Comparison of ENCODE assay signal across 1 mouse cellular context in the genomic region with DNA sequence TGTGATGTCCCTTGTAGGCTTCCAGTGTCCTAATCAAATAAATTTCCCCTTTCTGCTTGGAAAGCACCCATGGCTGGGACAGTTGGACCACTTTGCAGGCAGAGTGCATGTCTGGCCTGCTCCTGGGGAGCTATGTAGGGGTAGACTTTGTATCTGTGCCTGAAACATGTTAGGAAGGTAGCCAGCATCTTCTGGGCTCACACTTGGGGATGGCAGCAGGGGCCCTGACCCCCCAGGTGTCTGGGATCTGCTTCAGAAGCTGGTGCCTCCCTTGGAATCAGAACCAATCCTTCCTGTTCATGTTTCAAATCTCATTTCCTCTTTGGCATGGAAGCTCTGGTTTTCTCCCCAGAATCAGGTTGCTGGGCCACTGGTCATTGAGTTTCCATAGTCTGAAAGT.
A peak's percentile ranks its signal among the peaks of the same experiment; 100 is the strongest.
TF ChIP-seq lines count a peak whose summit lies in the region.

No protein-coding gene starts in this region.

TF ChIP-seq in MEL, 35 proteins besides CTCF, POLR2A, EP300 and RAD21:
- no peak for TF ChIP-seq MAZ (IDR thresholded peaks at IDR 0.05; ENCODE audit: low read depth, low read length)
- peak; percentile 73; the same call in 1 of the 2 replicates for TF ChIP-seq POLR2AphosphoS5 (IDR thresholded peaks at IDR 0.05; ENCODE audit: borderline replicate concordance, low read depth, low read length)
